Comparison of ENCODE assay signal across 24 mouse cellular contexts in the genomic region with DNA sequence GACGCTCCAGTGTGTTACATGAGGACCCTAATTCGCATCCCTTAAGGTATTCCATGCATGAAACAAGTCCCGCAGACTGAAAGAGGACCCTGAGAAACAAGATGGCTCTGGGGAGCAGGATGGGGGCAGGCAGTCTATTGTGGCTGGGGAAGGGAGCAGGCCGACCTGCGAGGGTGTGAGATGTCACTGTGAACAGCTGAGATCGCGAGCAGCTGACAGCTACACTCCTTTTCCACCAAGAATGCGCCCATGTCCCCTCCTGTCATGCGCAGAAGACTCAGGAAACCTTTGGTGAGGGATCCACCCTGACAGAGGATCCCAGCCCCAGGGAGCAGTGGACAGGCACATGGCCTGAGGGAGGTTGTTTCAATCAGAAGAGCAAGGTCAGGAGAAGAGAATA. TPM values are rescaled to one million over a fixed set of nuclear protein-coding genes. Genes with fewer than 3 reads are reported as not detected.
"Had no signal": no experiment of that assay in that cellular context is flagged by ENCODE, and none has a peak within 500 bp of the region (broad histone marks: within the 10 kb centered on the region; RNA-seq: fewer than 3 reads in every experiment).

No protein-coding gene starts in this region.

- DNase-seq: liver, postnatal 0 days; lung, adult 2 months; lung, postnatal 14 days; lung, postnatal 36 days; retina, postnatal 1 day; right cerebral cortex, adult 18-20 months; right cerebral cortex, postnatal 14 days; thymus, adult 2 months; thymus, postnatal 25 days; thymus, postnatal 4 days had no signal

- H3K9ac ChIP-seq: liver, postnatal 0 days; lung, embryonic 15.5 days; midbrain, embryonic 13.5 days; midbrain, embryonic 15.5 days; neural tube, embryonic 13.5 days; neural tube, embryonic 15.5 days; stomach, embryonic 15.5 days had no signal

- H3K9me3 ChIP-seq: lung, embryonic 15.5 days; midbrain, embryonic 13.5 days; midbrain, embryonic 15.5 days; neural tube, embryonic 13.5 days; neural tube, embryonic 15.5 days; stomach, embryonic 15.5 days had no signal

- H3K27ac ChIP-seq: lung, embryonic 15.5 days; macrophage; midbrain, embryonic 13.5 days; midbrain, embryonic 15.5 days; neural tube, embryonic 13.5 days; neural tube, embryonic 15.5 days; stomach, embryonic 15.5 days; stomach, postnatal 0 days had no signal

- H3K27me3 ChIP-seq: stomach, embryonic 15.5 days had no signal

- ATAC-seq: liver, postnatal 0 days; lung, postnatal 0 days; midbrain, embryonic 13.5 days; midbrain, embryonic 15.5 days had no signal

- H3K4me3 ChIP-seq: lung, embryonic 15.5 days; megakaryocyte, embryonic 14.5 days; midbrain, embryonic 13.5 days; midbrain, embryonic 15.5 days; neural tube, embryonic 13.5 days; neural tube, embryonic 15.5 days; stomach, embryonic 15.5 days had no signal

- H3K4me2 ChIP-seq: lung, embryonic 15.5 days; midbrain, embryonic 11.5 days; midbrain, embryonic 13.5 days; midbrain, embryonic 15.5 days; neural tube, embryonic 13.5 days; neural tube, embryonic 15.5 days; stomach, embryonic 15.5 days had no signal

- H3K36me3 ChIP-seq: lung, embryonic 15.5 days; stomach, embryonic 15.5 days had no signal

RNA-seq across cellular contexts. Expression of gene Neurog3, which starts 25.8 kb away (rescaled TPM):
- polyA plus RNA-seq: liver, postnatal 0 days; lung, adult 2 months; lung, embryonic 15.5 days; lung, postnatal 0 days; macrophage; midbrain, postnatal 0 days; spleen, adult 2 months; urinary bladder, adult 2 months had no signal

RNA-seq across cellular contexts. Expression of gene Fam241b, which starts 36.7 kb away (rescaled TPM):
- polyA plus RNA-seq: macrophage had no signal
